Mouse (Mus musculus) C2C12 (cell line): ENCODE data around the gene Polr2i. TPM values are rescaled to one million over a fixed set of nuclear protein-coding genes. Genes with fewer than 3 reads are reported as not detected.

Experiments used
- H3K27me3 ChIP-seq: one replicate; pipeline ENCODE4 v1.6.1; 2011; ENCODE audit not compliant: control insufficient read depth, insufficient read depth, insufficient read length
- H3K36me3 ChIP-seq: one replicate; pipeline ENCODE4 v1.6.1; 2011; ENCODE audit not compliant: control insufficient read depth, insufficient read depth
- H3K4me3 ChIP-seq: one replicate; pipeline ENCODE4 v1.5.1; 2011; ENCODE audit warnings: mild to moderate bottlenecking, control low read depth; ENCODE audit not compliant: poor library complexity, insufficient read depth, severe bottlenecking
- H3K79me2 ChIP-seq: one replicate; pipeline ENCODE4 v1.6.1; 2011; ENCODE audit not compliant: control insufficient read depth, insufficient read depth
- H3K79me3 ChIP-seq: one replicate; pipeline ENCODE4 v1.6.1; 2011; ENCODE audit warnings: low read depth, control low read depth
- H3ac ChIP-seq: one replicate; pipeline ENCODE3; 2011; ENCODE audit warnings: low read depth; ENCODE audit not compliant: control insufficient read depth, insufficient read length
- CEBPB ChIP-seq: IDR thresholded peaks from one replicate; pipeline ENCODE4 v1.6.1; 2011; ENCODE audit warnings: low read depth, mild to moderate bottlenecking, control low read depth, moderate library complexity
- CTCF ChIP-seq: IDR thresholded peaks from one replicate; pipeline ENCODE4 v1.5.1; 2011; ENCODE audit not compliant: control insufficient read depth, insufficient read depth, insufficient read length
- FOSL1 ChIP-seq: IDR thresholded peaks from one replicate; pipeline ENCODE4 v1.8.0; 2011; ENCODE audit warnings: mild to moderate bottlenecking, low read length; ENCODE audit not compliant: poor library complexity, insufficient read depth, severe bottlenecking
- MAX ChIP-seq: IDR thresholded peaks from one replicate; pipeline ENCODE4 v1.6.1; 2011; ENCODE audit warnings: mild to moderate bottlenecking, control low read depth
- MYOD1 ChIP-seq: IDR thresholded peaks from one replicate; pipeline ENCODE4 v1.6.1; 2011; ENCODE audit warnings: low read depth; ENCODE audit not compliant: control insufficient read depth, insufficient read length
- MYOG ChIP-seq: IDR thresholded peaks from one replicate; pipeline ENCODE4 v1.6.1; 2011; ENCODE audit not compliant: control insufficient read depth, insufficient read length; ENCODE audit errors: extremely low read depth
- USF1 ChIP-seq: IDR thresholded peaks from one replicate; pipeline ENCODE4 v1.6.1; 2011; ENCODE audit warnings: low read depth, mild to moderate bottlenecking, control low read depth, moderate library complexity
- polyA plus RNA-seq: library from polyadenylated mRNA; unstranded; fragments of >200 nt; fragmentation: generic; extraction: Trizol; gene quantifications from one replicate; pipeline ENCODE4 v1.2.1, GENCODE M21; 2012; ENCODE audit warnings: missing spikeins

The Polr2i gene
- polyA plus RNA-seq, 1 experiment: 175 TPM

DNA sequence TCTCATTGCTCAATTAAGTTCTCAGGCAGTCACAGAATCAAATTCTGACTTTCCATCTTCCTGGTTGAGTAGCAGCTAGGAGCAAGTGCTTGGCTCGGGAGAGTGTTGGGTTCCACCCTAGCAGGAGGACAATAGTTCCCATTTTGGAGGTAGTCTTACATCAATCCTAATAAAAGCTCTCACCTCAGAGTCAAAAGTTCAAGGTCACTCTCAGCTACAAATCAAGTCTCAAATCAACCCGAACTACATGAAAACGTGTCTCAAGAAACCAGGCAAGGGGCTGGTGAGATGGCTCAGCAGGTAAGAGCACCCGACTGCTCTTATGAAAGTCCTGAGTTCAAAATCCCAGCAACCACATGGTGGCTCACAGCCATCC is 42.6 kb upstream of the Polr2i start:
- no peak for TF ChIP-seq MAX
- no peak for TF ChIP-seq MYOG
- no peak for TF ChIP-seq CTCF
- TF ChIP-seq FOSL1: no peak
- no peak for TF ChIP-seq USF1
- no peak for TF ChIP-seq MYOD1
- TF ChIP-seq CEBPB: no peak
- Histone ChIP-seq H3K27me3 (no peaks in the 10 kb centered on the region), H3K79me3 (peaks cover 16% of the 10 kb centered on the region), H3ac (no peak overlapping the region), H3K79me2 (peaks cover 24% of the 10 kb centered on the region), H3K4me3 (no peak overlapping the region), H3K36me3 (peaks cover 56% of the 10 kb centered on the region)

GRCm38 (mm10) chr7:30192088-30192487 is 39.7 kb upstream of the Polr2i start:
- H3K79me3 ChIP-seq: peaks cover 20% of the 10 kb centered on the region
- no peaks in the 10 kb centered on the region for H3K27me3 ChIP-seq
- no peak for TF ChIP-seq MYOG
- no peak for TF ChIP-seq CTCF
- TF ChIP-seq MAX: no peak
- TF ChIP-seq MYOD1: no peak
- TF ChIP-seq CEBPB: no peak
- TF ChIP-seq USF1: no peak
- no peak for TF ChIP-seq FOSL1
- H3K4me3 ChIP-seq: no peak overlapping the region
- H3K79me2 ChIP-seq: peaks cover 32% of the 10 kb centered on the region
- H3ac ChIP-seq: no peak overlapping the region
- H3K36me3 ChIP-seq: peaks cover 43% of the 10 kb centered on the region

DNA sequence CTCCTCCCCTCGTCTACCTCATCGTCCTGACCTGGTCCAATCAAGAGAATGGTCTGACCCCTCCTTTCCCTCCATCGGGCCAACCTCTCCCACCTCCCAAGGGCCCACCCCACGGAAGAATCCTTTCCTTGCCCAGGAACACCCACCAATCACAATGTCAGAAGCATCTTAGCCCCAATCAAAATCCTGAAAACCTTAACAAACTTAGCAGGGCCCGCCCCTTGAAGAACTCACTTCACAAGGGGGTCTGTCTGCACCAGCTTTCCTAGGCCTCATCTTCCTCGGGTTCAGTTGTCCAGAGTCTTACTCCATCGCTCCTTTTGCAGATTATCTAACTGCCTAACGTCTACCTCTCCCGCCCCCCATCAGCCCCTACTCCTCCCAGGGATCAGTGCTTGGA is 38.7 kb upstream of the Polr2i start:
- H3K79me2 ChIP-seq: peaks cover 32% of the 10 kb centered on the region
- H3K27me3 ChIP-seq: no peaks in the 10 kb centered on the region
- no peak for TF ChIP-seq CTCF
- TF ChIP-seq USF1: no peak
- TF ChIP-seq MYOG: no peak
- TF ChIP-seq MYOD1: no peak
- no peak for TF ChIP-seq CEBPB
- no peak for TF ChIP-seq FOSL1
- TF ChIP-seq MAX: no peak
- no peak overlapping the region for H3ac ChIP-seq
- H3K36me3 ChIP-seq: peaks cover 35% of the 10 kb centered on the region
- peaks cover 20% of the 10 kb centered on the region for H3K79me3 ChIP-seq
- H3K4me3 ChIP-seq: peak overlapping the region; percentile 79

GRCm38 (mm10) chr7:30193581-30194100 is 38.1 kb upstream of the Polr2i start:
- no peak for TF ChIP-seq MYOD1
- no peak for TF ChIP-seq MAX
- TF ChIP-seq FOSL1: no peak
- no peak for TF ChIP-seq CTCF
- no peak for TF ChIP-seq MYOG
- no peak for TF ChIP-seq CEBPB
- TF ChIP-seq USF1: no peak
- peak overlapping the region; percentile 20 for H3ac ChIP-seq

DNA sequence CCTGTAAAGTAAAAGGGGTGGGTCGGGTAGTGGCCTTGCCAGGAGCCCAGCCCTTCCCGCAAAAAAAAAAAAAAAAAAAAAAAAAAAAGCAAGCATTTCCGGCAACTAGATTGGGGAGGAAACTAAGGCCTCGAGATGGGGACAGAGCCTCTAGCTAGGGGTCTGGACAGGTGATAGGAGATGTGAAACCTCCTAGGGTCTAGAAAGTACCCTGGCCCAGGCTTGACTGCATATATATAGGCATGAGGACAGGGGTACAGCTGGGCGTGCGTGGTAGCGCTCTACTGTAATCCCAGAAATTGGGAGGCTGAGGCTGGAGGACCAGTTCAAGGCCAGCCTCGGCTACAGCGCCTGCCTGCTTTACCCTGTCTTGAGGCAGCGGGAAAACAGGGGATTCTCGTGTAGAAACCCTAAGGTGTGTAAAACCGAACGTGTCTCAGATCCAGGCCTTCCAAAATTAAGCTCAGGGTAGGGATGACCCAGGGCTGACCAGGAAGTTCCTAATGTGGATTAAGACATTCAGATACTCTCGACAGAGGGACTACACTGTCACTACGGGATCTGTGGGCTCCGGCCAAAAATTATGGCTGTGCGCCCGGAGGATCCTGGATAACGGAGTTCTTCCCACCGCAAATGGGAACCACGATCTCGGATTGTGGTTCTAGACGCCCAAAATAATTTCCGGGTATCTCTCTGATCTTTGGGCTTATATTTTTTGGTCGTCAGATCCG is 37.5 kb upstream of the Polr2i start:
- Histone ChIP-seq H3ac (peak overlapping the region; percentile 82), H3K79me2 (peaks cover 32% of the 10 kb centered on the region), H3K27me3 (no peaks in the 10 kb centered on the region), H3K79me3 (peaks cover 20% of the 10 kb centered on the region), H3K4me3 (peak overlapping the region; percentile 79), H3K36me3 (peaks cover 24% of the 10 kb centered on the region)
- TF ChIP-seq CTCF: no peak
- no peak for TF ChIP-seq MAX
- no peak for TF ChIP-seq FOSL1
- no peak for TF ChIP-seq MYOD1

More at GRCm38 (mm10) chr7:30193581-30194100, 38.1 kb upstream of the Polr2i start:
- Histone ChIP-seq H3K4me3 (peak overlapping the region; percentile 79), H3K79me2 (peaks cover 32% of the 10 kb centered on the region), H3K79me3 (peaks cover 20% of the 10 kb centered on the region), H3K27me3 (no peaks in the 10 kb centered on the region), H3K36me3 (peaks cover 30% of the 10 kb centered on the region)

DNA sequence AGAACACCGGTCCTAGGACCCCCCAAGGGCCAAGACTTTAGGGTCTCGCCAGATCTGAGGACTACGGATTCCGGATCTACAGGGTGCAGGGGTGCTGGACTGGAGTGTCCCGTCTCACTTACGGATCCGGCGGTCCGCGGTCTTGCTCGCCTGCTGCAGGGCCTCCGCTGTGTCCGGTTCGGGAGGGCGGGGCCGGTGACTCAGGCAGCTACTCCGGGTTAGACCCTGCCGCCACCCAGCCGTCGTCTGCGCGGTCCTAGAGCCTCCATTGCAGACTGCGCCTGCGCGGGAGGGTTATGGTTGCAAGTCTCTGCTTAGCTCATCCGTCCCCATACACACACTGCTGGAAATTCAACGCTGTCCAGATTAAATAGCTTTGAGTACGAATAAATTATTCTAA is 36.9 kb upstream of the Polr2i start:
- H3ac ChIP-seq: peak overlapping the region; percentile 82
- peaks cover 32% of the 10 kb centered on the region for H3K79me2 ChIP-seq
- no peak for TF ChIP-seq FOSL1
- TF ChIP-seq CTCF: no peak
- no peak for TF ChIP-seq USF1
- TF ChIP-seq MYOD1: no peak
- TF ChIP-seq MAX: no peak
- no peak for TF ChIP-seq CEBPB
- TF ChIP-seq MYOG: no peak
- H3K27me3 ChIP-seq: no peaks in the 10 kb centered on the region
- peak overlapping the region; percentile 79 for H3K4me3 ChIP-seq
- peaks cover 20% of the 10 kb centered on the region for H3K79me3 ChIP-seq
- peaks cover 21% of the 10 kb centered on the region for H3K36me3 ChIP-seq
